ENCODE assay signal across 9 mouse cellular contexts in genomic region chr3:63905241-63905640, GRCm38 (mm10). TPM values are rescaled to one million over a fixed set of nuclear protein-coding genes. Genes with fewer than 3 reads are reported as not detected.
A peak's percentile ranks its signal among the peaks of the same experiment; 100 is the strongest.
DNase-seq lines count a peak whose midpoint lies in the region; ATAC-seq and TF ChIP-seq lines count a peak whose summit lies in the region.
"Had no signal": no experiment of that assay in that cellular context is flagged by ENCODE, and none has a peak within 500 bp of the region (broad histone marks: within the 10 kb centered on the region; RNA-seq: fewer than 3 reads in every experiment).

No protein-coding gene starts in this region.

- DNase-seq in layer of hippocampus, adult 2 months (ENCODE audit: low spot score in 2 of 2), result no peak
- DNase-seq in layer of hippocampus, adult 18-20 months (ENCODE audit: low spot score in 2 of 2), result no peak
- peak; percentile 16 to 18 for DNase-seq in adrenal gland, postnatal 36 days
- DNase-seq in left cerebral cortex, postnatal 25 days (ENCODE audit: low spot score in 2 of 2), result no peak
- DNase-seq in frontal cortex, adult 2 months (ENCODE audit: extremely low spot score in 1 of 2, low spot score in 1 of 2), result no peak

- no peaks in the 10 kb centered on the region for H3K4me1 ChIP-seq in embryonic fibroblast, embryonic 13.5 days (ENCODE audit: control insufficient read depth, insufficient read depth, low read length)
- H3K4me1 ChIP-seq in kidney, embryonic 15.5 days, result peaks cover 10% of the 10 kb centered on the region
- peaks cover 6% of the 10 kb centered on the region for H3K4me1 ChIP-seq in midbrain, embryonic 16.5 days (ENCODE audit: control insufficient read depth, insufficient read depth, low read length)

- peak overlapping the region; percentile 43 for H3K9ac ChIP-seq in kidney, embryonic 15.5 days
- H3K9ac ChIP-seq in midbrain, embryonic 16.5 days (ENCODE audit: low read depth, low read length), result peak overlapping the region; percentile 52

- no peak overlapping the region for H3K27ac ChIP-seq in layer of hippocampus, adult 2 months
- H3K27ac ChIP-seq in embryonic fibroblast, embryonic 13.5 days (ENCODE audit: insufficient read depth, low read length), result no peak overlapping the region
- H3K27ac ChIP-seq in kidney, embryonic 15.5 days, result no peak overlapping the region
- H3K27ac ChIP-seq in midbrain, embryonic 16.5 days (ENCODE audit: low read length), result no peak overlapping the region

- TF ChIP-seq POLR2A in embryonic fibroblast, embryonic 13.5 days (IDR thresholded peaks at IDR 0.05; ENCODE audit: low read depth, low read length), result no peak

- TF ChIP-seq CTCF in layer of hippocampus, adult 2 months (conservative IDR thresholded peaks at IDR 0.05), result no peak
- TF ChIP-seq CTCF in embryonic fibroblast, embryonic 13.5 days (IDR thresholded peaks at IDR 0.05; ENCODE audit: borderline replicate concordance, insufficient read depth, low read length), result no peak

- ATAC-seq in kidney, embryonic 15.5 days (replicated peaks; ENCODE audit: low FRiP score), result no peak
- ATAC-seq in midbrain, embryonic 16.5 days, result peak; percentile 77; the same call in 1 of the 2 replicates

- H3K36me3 ChIP-seq in kidney, embryonic 15.5 days, result no peaks in the 10 kb centered on the region
- H3K36me3 ChIP-seq in midbrain, embryonic 16.5 days (ENCODE audit: control insufficient read depth, insufficient read depth, low read length), result no peaks in the 10 kb centered on the region

- peak overlapping the region; percentile 71 for H3K4me2 ChIP-seq in kidney, embryonic 15.5 days
- peak overlapping the region; percentile 85 for H3K4me2 ChIP-seq in midbrain, embryonic 16.5 days (ENCODE audit: low read length)

- intact Hi-C loops in left cerebral cortex, postnatal 25 days (cut with DNase I), result no loop called here

- peak overlapping the region; percentile 39 for H3K4me3 ChIP-seq in layer of hippocampus, adult 2 months
- peak overlapping the region; percentile 9; the same call in 1 of the 2 replicates for H3K4me3 ChIP-seq in embryonic fibroblast, embryonic 13.5 days (ENCODE audit: insufficient read depth, low read length)
- H3K4me3 ChIP-seq in kidney, embryonic 15.5 days (replicated peaks), result peak overlapping the region; percentile 36
- H3K4me3 ChIP-seq in midbrain, embryonic 16.5 days (ENCODE audit: low read depth, low read length), result peak overlapping the region; percentile 44

- 2% methylated on average over 18 of the region's 18 CpGs for WGBS in kidney, embryonic 15.5 days
- WGBS in midbrain, embryonic 16.5 days, result under 1% methylated on average over 18 of the region's 18 CpGs

- H3K27me3 ChIP-seq in kidney, embryonic 15.5 days, result no peaks in the 10 kb centered on the region; the same call in 1 of the 2 replicates
- H3K27me3 ChIP-seq in midbrain, embryonic 16.5 days (ENCODE audit: control insufficient read depth, insufficient read depth, low read depth, low read length), result no peaks in the 10 kb centered on the region

- H3K9me3 ChIP-seq in kidney, embryonic 15.5 days (replicated peaks), result no peaks in the 10 kb centered on the region
- H3K9me3 ChIP-seq in midbrain, embryonic 16.5 days (replicated peaks; ENCODE audit: control insufficient read depth, low read length, poor library complexity, severe bottlenecking), result no peaks in the 10 kb centered on the region

RNA-seq across cellular contexts. Expression of gene Plch1, which starts 6.0 kb away (rescaled TPM):
- 1 to 10 TPM; 3.9 to 5.0 TPM for total RNA-seq in layer of hippocampus, adult 2 months (2021)
- 1 to 10 TPM; 4.6 to 4.7 TPM for total RNA-seq in layer of hippocampus, adult 18-20 months (2021)
- under 1 TPM; 0.16 to 0.23 TPM for total RNA-seq in adrenal gland, postnatal 36 days (2021)
- 0.51 and 0.87 TPM in 2 replicates for polyA plus RNA-seq in embryonic fibroblast, embryonic 13.5 days (2011; ENCODE audit: insufficient read length, low read depth, missing spikeins)
- polyA plus RNA-seq in kidney, embryonic 15.5 days (2015; fragmentation: Nextera tagmentation; extraction: Ambion mirVana), result 10.3 and 11.3 TPM in 2 replicates
- 11.8 and 11.9 TPM in 2 replicates for polyA plus RNA-seq in midbrain, embryonic 16.5 days (2015; fragmentation: Nextera tagmentation; extraction: Ambion mirVana)
- 1 to 10 TPM; 7.1 to 7.9 TPM for total RNA-seq in left cerebral cortex, postnatal 25 days (2021)
- polyA plus RNA-seq in frontal cortex, adult 2 months (2012; rRNA removed), result 4.9 and 5.7 TPM in 2 replicates
- total RNA-seq: neutrophil, adult 5-6 weeks had no signal

RNA-seq across cellular contexts. Expression of gene E130311K13Rik, which starts 24.0 kb away (rescaled TPM):
- 10 to 100 TPM; 13.5 to 13.6 TPM for total RNA-seq in layer of hippocampus, adult 2 months (2021)
- total RNA-seq in layer of hippocampus, adult 18-20 months (2021), result 10 to 100 TPM; 11.8 to 12.2 TPM
- total RNA-seq in adrenal gland, postnatal 36 days (2021), result 10 to 100 TPM in 1 of 2 experiments, 1 to 10 TPM in 1; 8.3 to 14.1 TPM
- polyA plus RNA-seq in embryonic fibroblast, embryonic 13.5 days (2011; ENCODE audit: insufficient read length, low read depth, missing spikeins), result 7.5 and 10.2 TPM in 2 replicates
- 5.7 and 6.8 TPM in 2 replicates for polyA plus RNA-seq in kidney, embryonic 15.5 days (2015; fragmentation: Nextera tagmentation; extraction: Ambion mirVana)
- 7.7 and 8.3 TPM in 2 replicates for polyA plus RNA-seq in midbrain, embryonic 16.5 days (2015; fragmentation: Nextera tagmentation; extraction: Ambion mirVana)
- 10 to 100 TPM; 11.8 to 12.5 TPM for total RNA-seq in left cerebral cortex, postnatal 25 days (2021)
- polyA plus RNA-seq in frontal cortex, adult 2 months (2012; rRNA removed), result 9.6 and 11.3 TPM in 2 replicates

RNA-seq across cellular contexts. Expression of gene Slc33a1, which starts 59.3 kb away (rescaled TPM):
- 10 to 100 TPM; 27.7 to 29.0 TPM for total RNA-seq in layer of hippocampus, adult 2 months (2021)
- total RNA-seq in layer of hippocampus, adult 18-20 months (2021), result 10 to 100 TPM; 28.1 to 29.5 TPM
- 10 to 100 TPM; 30.8 to 48.3 TPM for total RNA-seq in adrenal gland, postnatal 36 days (2021)
- polyA plus RNA-seq in embryonic fibroblast, embryonic 13.5 days (2011; ENCODE audit: insufficient read length, low read depth, missing spikeins), result 25.6 and 29.8 TPM in 2 replicates
- 23.6 and 27.6 TPM in 2 replicates for polyA plus RNA-seq in kidney, embryonic 15.5 days (2015; fragmentation: Nextera tagmentation; extraction: Ambion mirVana)
- polyA plus RNA-seq in midbrain, embryonic 16.5 days (2015; fragmentation: Nextera tagmentation; extraction: Ambion mirVana), result 21.5 and 21.8 TPM in 2 replicates
- total RNA-seq in left cerebral cortex, postnatal 25 days (2021), result 10 to 100 TPM; 28.1 to 31.8 TPM
- polyA plus RNA-seq in frontal cortex, adult 2 months (2012; rRNA removed), result 18.2 and 18.8 TPM in 2 replicates

Comparison
In these comparisons a context has a peak if more than half of its experiments do, and no peak if none do; other contexts are left out.
1. DNase-seq: peak in adrenal gland, postnatal 36 days (2 of 2); none in layer of hippocampus, adult 2 months (0 of 2), layer of hippocampus, adult 18-20 months (0 of 2), left cerebral cortex, postnatal 25 days (0 of 2) and frontal cortex, adult 2 months (0 of 2).
2. Peak in every context shown above with its lines, with median percentiles within 50 percentile points of each other: H3K4me3 ChIP-seq.